11 mouse cellular contexts compared by ENCODE assay signal in genomic region chr8:124270904-124271303, GRCm38 (mm10). TPM values are rescaled to one million over a fixed set of nuclear protein-coding genes. Genes with fewer than 3 reads are reported as not detected.
DNase-seq lines count a peak whose midpoint lies in the region; ATAC-seq lines count a peak whose summit lies in the region.
"Had no signal": no experiment of that assay in that cellular context is flagged by ENCODE, and none has a peak within 500 bp of the region (broad histone marks: within the 10 kb centered on the region; RNA-seq: fewer than 3 reads in every experiment).

No protein-coding gene starts in this region.

- H3K27me3 ChIP-seq in limb, embryonic 12.5 days: no peaks in the 10 kb centered on the region
- H3K27me3 ChIP-seq in limb, embryonic 10.5 days (ENCODE audit: low read depth, poor library complexity, severe bottlenecking): no peaks in the 10 kb centered on the region

- intact Hi-C loops in left cerebral cortex, postnatal 10 days (cut with DNase I): no loop called here

- peak overlapping the region; percentile 56; the same call in 1 of the 2 replicates for H3K27ac ChIP-seq in limb, embryonic 12.5 days
- no peak overlapping the region for H3K27ac ChIP-seq in limb, embryonic 10.5 days
- H3K27ac ChIP-seq: liver, embryonic 14.5 days had no signal

- DNase-seq in limb, embryonic 10.5 days (ENCODE audit: low spot score): no peak
- peak; percentile 60 for DNase-seq in CD4-positive, CD25-positive, alpha-beta regulatory T cell, adult 2 months (ENCODE audit: low read depth, low spot score)
- DNase-seq in R1 (ENCODE audit: low read depth, low spot score): peak; percentile 26
- no peak for DNase-seq in left cerebral cortex, postnatal 10 days (ENCODE audit: extremely low spot score in 1 of 2, low spot score in 2 of 2)
- no peak for DNase-seq in spleen, postnatal 36 days (ENCODE audit: low spot score in 2 of 2)
- DNase-seq: gastrocnemius, postnatal 25 days; right cerebral cortex, postnatal 14 days had no signal

- no peak for ATAC-seq in limb, embryonic 12.5 days (ENCODE audit: insufficient number of reproducible peaks, insufficient read depth, low FRiP score, low TSS enrichment, low read depth)
- 0 out of 2 replicates have a peak, but pooled peaks have one; percentile 25 for ATAC-seq in monocyte, adult 5-6 weeks (replicated peaks; ENCODE audit: insufficient number of reproducible peaks, low FRiP score, low TSS enrichment, poor library complexity, severe bottlenecking)
- ATAC-seq: hindbrain, postnatal 0 days had no signal

- H3K4me1 ChIP-seq in limb, embryonic 12.5 days (replicated peaks): peaks cover 62% of the 10 kb centered on the region
- peaks cover 50% of the 10 kb centered on the region for H3K4me1 ChIP-seq in limb, embryonic 10.5 days

- WGBS in limb, embryonic 12.5 days: 79% methylated on average over 11 of the region's 11 CpGs
- WGBS in limb, embryonic 10.5 days: 75% methylated on average over 11 of the region's 11 CpGs

- H3K36me3 ChIP-seq in limb, embryonic 12.5 days: peaks cover 4% of the 10 kb centered on the region
- peaks cover 8% of the 10 kb centered on the region for H3K36me3 ChIP-seq in limb, embryonic 10.5 days

- H3K4me3 ChIP-seq in limb, embryonic 12.5 days (replicated peaks): no peak overlapping the region
- H3K4me3 ChIP-seq in limb, embryonic 10.5 days: no peak overlapping the region

- no peak overlapping the region for H3K9ac ChIP-seq in limb, embryonic 12.5 days (replicated peaks)
- H3K9ac ChIP-seq: liver, embryonic 14.5 days had no signal

- no peaks in the 10 kb centered on the region for H3K9me3 ChIP-seq in limb, embryonic 12.5 days
- no peaks in the 10 kb centered on the region for H3K9me3 ChIP-seq in limb, embryonic 10.5 days (replicated peaks)

- no peak overlapping the region for H3K4me2 ChIP-seq in limb, embryonic 12.5 days

RNA-seq across cellular contexts. Expression of gene Galnt2, which starts 39.7 kb away (rescaled TPM):
- 56.7 and 64.3 TPM in 2 replicates for polyA plus RNA-seq in limb, embryonic 12.5 days (2016; fragmentation: Nextera tagmentation; extraction: Ambion mirVana)
- 35.0 and 43.7 TPM in 2 replicates for polyA plus RNA-seq in limb, embryonic 10.5 days (2016; fragmentation: Nextera tagmentation; extraction: Ambion mirVana)
- 39.5 to 77.2 TPM (median 42.9 TPM) in 3 replicates for total RNA-seq in monocyte, adult 5-6 weeks (2017)
- total RNA-seq in left cerebral cortex, postnatal 10 days (2021): 10 to 100 TPM; 86.0 to 91.2 TPM

Comparison
In these comparisons a context has a peak if more than half of its experiments do, and no peak if none do; other contexts are left out.
1. DNase-seq: peak in CD4-positive, CD25-positive, alpha-beta regulatory T cell, adult 2 months (single experiment) and R1 (single experiment); none in limb, embryonic 10.5 days (single experiment), left cerebral cortex, postnatal 10 days (0 of 2) and spleen, postnatal 36 days (0 of 2).